Mouse (Mus musculus) G1E-ER4 (cell line): ENCODE results near the gene Ccdc63. TPM values are rescaled to one million over a fixed set of nuclear protein-coding genes. Genes with fewer than 3 reads are reported as not detected.

Experiments
- GATA1 ChIP-seq: IDR thresholded peaks from one replicate; pipeline ENCODE4 v1.8.0; 2012; ENCODE audit warnings: low read length, inconsistent platforms
- polyA plus RNA-seq: library from polyadenylated mRNA; stranded (reverse); fragments of >175 nt; gene quantifications from 2 replicates; pipeline ENCODE4 v1.2.3, GENCODE M21; 2012

The Ccdc63 gene
- polyA plus RNA-seq, 1 experiment: not detected

- no peak for TF ChIP-seq GATA1
Observed at GRCm38 (mm10) chr5:122134395-122135289, 6.0 kb downstream of the Ccdc63 start.

GRCm38 (mm10) chr5:122133050-122133389 is 7.6 kb downstream of the Ccdc63 start:
- no peak for TF ChIP-seq GATA1

- TF ChIP-seq GATA1: no peak
Observed at GRCm38 (mm10) chr5:122132167-122133049, 8.2 kb downstream of the Ccdc63 start.

GRCm38 (mm10) chr5:122131076-122132051 is 9.3 kb downstream of the Ccdc63 start:
- no peak for TF ChIP-seq GATA1

- TF ChIP-seq GATA1: no peak
Observed at GRCm38 (mm10) chr5:122130341-122130998, 10.2 kb downstream of the Ccdc63 start.

GRCm38 (mm10) chr5:122129068-122129655 is 11.5 kb downstream of the Ccdc63 start:
- TF ChIP-seq GATA1: no peak

GRCm38 (mm10) chr5:122125211-122125760 is 15.3 kb downstream of the Ccdc63 start:
- no peak for TF ChIP-seq GATA1

- TF ChIP-seq GATA1: no peak
Observed at GRCm38 (mm10) chr5:122116243-122116642, 24.4 kb downstream of the Ccdc63 start.

GRCm38 (mm10) chr5:122115266-122115763 is 25.3 kb downstream of the Ccdc63 start:
- TF ChIP-seq GATA1: no peak

GRCm38 (mm10) chr5:122114176-122114575 is 26.4 kb downstream of the Ccdc63 start:
- no peak for TF ChIP-seq GATA1

- no peak for TF ChIP-seq GATA1
Observed at GRCm38 (mm10) chr5:122113450-122113849, 27.2 kb downstream of the Ccdc63 start.

- no peak for TF ChIP-seq GATA1
Observed at GRCm38 (mm10) chr5:122111933-122112248, 28.7 kb downstream of the Ccdc63 start.

- TF ChIP-seq GATA1: no peak
Observed at GRCm38 (mm10) chr5:122111091-122111932, 29.3 kb downstream of the Ccdc63 start.

GRCm38 (mm10) chr5:122110625-122111024 is 30.0 kb downstream of the Ccdc63 start:
- TF ChIP-seq GATA1: no peak
